Mouse (Mus musculus) intestine, embryonic 14.5 days (tissue): Measurements from ENCODE around the gene Cckbr. TPM values are rescaled to one million over a fixed set of nuclear protein-coding genes. Genes with fewer than 3 reads are reported as not detected.

Experiments used
- ATAC-seq: fragments of 200-750 bp; cut with Nextera tagmentation; replicated peaks from 2 replicates; pipeline ENCODE4 v1.8.0; 2017; ENCODE audit warnings: low read depth, moderate number of reproducible peaks, moderate TSS enrichment, moderate library complexity; ENCODE audit not compliant: low FRiP score, low TSS enrichment
- DNase-seq: peaks from one replicate; pipeline ENCODE4 v3.0.0-alpha.2; 2018; ENCODE audit warnings: low spot score
- H3K27ac ChIP-seq: fragments of 300-500 bp; sonication (generic); 2 replicates; pipeline ENCODE4 v1.5.1; 2014; ENCODE audit warnings: low read depth, mild to moderate bottlenecking, control low read depth
- H3K27me3 ChIP-seq: fragments of 300-500 bp; sonication (generic); replicated peaks from 2 replicates; pipeline ENCODE4 v1.6.1; 2014; ENCODE audit warnings: low read length, control low read depth; ENCODE audit not compliant: control insufficient read depth, insufficient read depth
- H3K36me3 ChIP-seq: fragments of 300-500 bp; sonication (generic); 2 replicates; pipeline ENCODE4 v1.6.1; 2014; ENCODE audit warnings: low read length, control low read depth; ENCODE audit not compliant: control insufficient read depth, insufficient read depth
- H3K4me1 ChIP-seq: fragments of 300-500 bp; sonication (generic); replicated peaks from 2 replicates; pipeline ENCODE4 v1.6.1; 2014; ENCODE audit warnings: low read length, control low read depth, mixed read lengths; ENCODE audit not compliant: control insufficient read depth, insufficient read depth
- H3K4me2 ChIP-seq: fragments of 300-500 bp; sonication (generic); 2 replicates; pipeline ENCODE4 v1.6.1; 2014; ENCODE audit warnings: low read length
- H3K4me3 ChIP-seq: fragments of 300-500 bp; sonication (generic); 2 replicates; pipeline ENCODE4 v1.5.1; 2014; ENCODE audit warnings: low read depth, low read length, control low read depth, mixed read lengths
- H3K9ac ChIP-seq: fragments of 300-500 bp; sonication (generic); 2 replicates; pipeline ENCODE4 v1.6.1; 2014; ENCODE audit warnings: mild to moderate bottlenecking, low read length
- H3K9me3 ChIP-seq: fragments of 300-500 bp; sonication (generic); 2 replicates; pipeline ENCODE4 v1.6.1; 2016; ENCODE audit warnings: low read length, control low read depth; ENCODE audit not compliant: control insufficient read depth
- WGBS: fragments of 180-500 bp; shearing (Covaris S2); extraction: QIAGEN DNeasy Blood & Tissue Kit; methylation state at CpG from one replicate; pipeline ENCODE4 v1.1.7; 2014; 5-methylcytosine and 5-hydroxymethylcytosine counted together
- polyA plus RNA-seq: library from polyadenylated mRNA; unstranded; fragments of >200 nt; fragmentation: Nextera tagmentation; extraction: Ambion mirVana; gene quantifications from 2 replicates; pipeline ENCODE4 v1.2.1, GENCODE M21; 2014

Cckbr gene
- polyA plus RNA-seq, 1 experiment from 2014 or later: 0.34 TPM

- no peaks in the 10 kb centered on the region for H3K4me1 ChIP-seq
- ATAC-seq (no peak), DNase-seq (no peak)
- no peak overlapping the region for H3K9ac ChIP-seq
- H3K27me3 ChIP-seq: no peaks in the 10 kb centered on the region
- 50% methylated on average over 10 of the region's 10 CpGs for WGBS
- no peak overlapping the region for H3K4me3 ChIP-seq
- no peak overlapping the region for H3K4me2 ChIP-seq
- no peak overlapping the region for H3K27ac ChIP-seq
- H3K36me3 ChIP-seq: no peaks in the 10 kb centered on the region
- H3K9me3 ChIP-seq: no peaks in the 10 kb centered on the region
These were observed 73.4 kb downstream of the Cckbr start for GRCm38 (mm10) chr7:105498854-105499492.

- 83% methylated on average over 1 of the region's 1 CpGs for WGBS
- no peak overlapping the region for H3K27ac ChIP-seq
These were observed 74.1 kb downstream of the Cckbr start for GRCm38 (mm10) chr7:105499676-105500075.

GRCm38 (mm10) chr7:105501984-105502383 is 76.5 kb downstream of the Cckbr start:
- Histone ChIP-seq H3K9ac (no peak overlapping the region), H3K4me1 (no peaks in the 10 kb centered on the region), H3K27me3 (no peaks in the 10 kb centered on the region), H3K9me3 (no peaks in the 10 kb centered on the region), H3K4me2 (no peak overlapping the region), H3K4me3 (no peak overlapping the region), H3K27ac (no peak overlapping the region), H3K36me3 (no peaks in the 10 kb centered on the region)
- WGBS: 66% methylated on average over 4 of the region's 4 CpGs
- ATAC-seq: no peak
- no peak for DNase-seq

More at GRCm38 (mm10) chr7:105499676-105500075, 74.1 kb downstream of the Cckbr start:
- Histone ChIP-seq H3K4me1 (no peaks in the 10 kb centered on the region), H3K4me3 (no peak overlapping the region), H3K9ac (no peak overlapping the region), H3K36me3 (no peaks in the 10 kb centered on the region), H3K4me2 (no peak overlapping the region), H3K9me3 (no peaks in the 10 kb centered on the region), H3K27me3 (no peaks in the 10 kb centered on the region)
- DNase-seq (no peak), ATAC-seq (no peak)

GRCm38 (mm10) chr7:105507257-105507656 is 81.7 kb downstream of the Cckbr start:
- H3K36me3 ChIP-seq: no peaks in the 10 kb centered on the region
- no peak overlapping the region for H3K4me2 ChIP-seq
- no peak overlapping the region for H3K4me3 ChIP-seq
- no peaks in the 10 kb centered on the region for H3K9me3 ChIP-seq
- 61% methylated on average over 4 of the region's 4 CpGs for WGBS
- DNase-seq: no peak
- no peaks in the 10 kb centered on the region for H3K27me3 ChIP-seq
- H3K9ac ChIP-seq: no peak overlapping the region
- ATAC-seq: no peak
- no peaks in the 10 kb centered on the region for H3K4me1 ChIP-seq
- no peak overlapping the region for H3K27ac ChIP-seq

- Histone ChIP-seq H3K9me3 (no peaks in the 10 kb centered on the region), H3K4me2 (no peak overlapping the region), H3K36me3 (no peaks in the 10 kb centered on the region), H3K4me1 (no peaks in the 10 kb centered on the region; the same call in 1 of the 2 replicates), H3K27ac (no peak overlapping the region), H3K4me3 (no peak overlapping the region), H3K27me3 (no peaks in the 10 kb centered on the region), H3K9ac (no peak overlapping the region)
- DNase-seq (no peak), ATAC-seq (no peak)
- WGBS: 77% methylated on average over 5 of the region's 5 CpGs
These were observed 84.6 kb downstream of the Cckbr start for GRCm38 (mm10) chr7:105510143-105510542.

GRCm38 (mm10) chr7:105513845-105514291 is 88.3 kb downstream of the Cckbr start:
- no peaks in the 10 kb centered on the region for H3K9me3 ChIP-seq
- 57% methylated on average over 5 of the region's 5 CpGs for WGBS
- no peak for ATAC-seq
- H3K4me1 ChIP-seq: no peaks in the 10 kb centered on the region; the same call in 1 of the 2 replicates
- H3K4me3 ChIP-seq: no peak overlapping the region
- H3K9ac ChIP-seq: no peak overlapping the region
- DNase-seq: no peak
- no peak overlapping the region for H3K4me2 ChIP-seq
- H3K36me3 ChIP-seq: no peaks in the 10 kb centered on the region
- no peaks in the 10 kb centered on the region for H3K27me3 ChIP-seq
- no peak overlapping the region for H3K27ac ChIP-seq

- Histone ChIP-seq H3K4me1 (no peaks in the 10 kb centered on the region; the same call in 1 of the 2 replicates), H3K4me3 (no peak overlapping the region), H3K36me3 (no peaks in the 10 kb centered on the region), H3K27me3 (no peaks in the 10 kb centered on the region), H3K9me3 (no peaks in the 10 kb centered on the region), H3K9ac (no peak overlapping the region), H3K4me2 (no peak overlapping the region), H3K27ac (no peak overlapping the region)
- WGBS: 43% methylated on average over 5 of the region's 5 CpGs
- DNase-seq: no peak
- ATAC-seq: no peak
These were observed 89.0 kb downstream of the Cckbr start for GRCm38 (mm10) chr7:105514561-105514960.

- Histone ChIP-seq H3K9me3 (no peaks in the 10 kb centered on the region), H3K4me3 (no peak overlapping the region), H3K4me2 (no peak overlapping the region), H3K36me3 (no peaks in the 10 kb centered on the region), H3K27me3 (no peaks in the 10 kb centered on the region), H3K9ac (no peak overlapping the region), H3K27ac (no peak overlapping the region), H3K4me1 (no peaks in the 10 kb centered on the region; the same call in none of the 2 replicates)
- 7% methylated on average over 5 of the region's 5 CpGs for WGBS
- peak; percentile 85 for DNase-seq
- ATAC-seq: peak; percentile 56; the same call in 1 of the 2 replicates
These were observed 89.6 kb downstream of the Cckbr start for GRCm38 (mm10) chr7:105515178-105515577.
